Mouse (Mus musculus) heart, adult 2 months (tissue): Measurements from ENCODE around the gene Sik2. TPM values are rescaled to one million over a fixed set of nuclear protein-coding genes. Genes with fewer than 3 reads are reported as not detected.

ENCODE experiments used
- DNase-seq, 2 experiments: peaks; one replicate each; pipeline ENCODE4 v3.0.0; 2021
- H3K27ac ChIP-seq: fragments of 200-600 bp; 2 replicates; pipeline ENCODE4 v1.8.1; 2022
- H3K27me3 ChIP-seq: fragments of 200-500 bp; 2 replicates; pipeline ENCODE4 v1.6.1; 2012; ENCODE audit warnings: mild to moderate bottlenecking, low read length, inconsistent platforms, mixed read lengths; ENCODE audit not compliant: control insufficient read depth, insufficient read depth
- H3K36me3 ChIP-seq: fragments of 200-500 bp; 2 replicates; pipeline ENCODE4 v1.6.1; 2012; ENCODE audit warnings: low read length, inconsistent platforms; ENCODE audit not compliant: control insufficient read depth, insufficient read depth
- H3K4me1 ChIP-seq: fragments of 200-500 bp; 2 replicates; pipeline ENCODE4 v1.6.1; 2011; ENCODE audit warnings: low read length; ENCODE audit not compliant: control insufficient read depth, insufficient read depth
- H3K4me3 ChIP-seq: fragments of 200-600 bp; 2 replicates; pipeline ENCODE4 v1.8.1; 2022
- H3K79me2 ChIP-seq: fragments of 200-500 bp; replicated peaks from 2 replicates; pipeline ENCODE4 v1.6.1; 2012; ENCODE audit warnings: mild to moderate bottlenecking, inconsistent platforms, low read length, moderate library complexity, mixed read lengths; ENCODE audit not compliant: control insufficient read depth, insufficient read depth
- H3K9ac ChIP-seq: fragments of 200-500 bp; 2 replicates; pipeline ENCODE4 v1.6.1; 2012; ENCODE audit warnings: low read depth, mild to moderate bottlenecking, control low read depth, inconsistent platforms, low read length, mixed read lengths
- CTCF ChIP-seq: fragments of 200-600 bp; IDR thresholded peaks from 2 replicates; pipeline ENCODE4 v1.8.1; 2022; ENCODE audit warnings: antibody characterized with exemption, mild to moderate bottlenecking, moderate library complexity
- EP300 ChIP-seq: fragments of 200-500 bp; IDR thresholded peaks from 2 replicates; pipeline ENCODE4 v1.6.1; 2011; ENCODE audit warnings: low read depth, low read length, control low read depth; ENCODE audit not compliant: insufficient read depth
- POLR2A ChIP-seq: fragments of 200-500 bp; IDR thresholded peaks from 2 replicates; pipeline ENCODE4 v1.6.1; 2011; ENCODE audit warnings: mild to moderate bottlenecking, low read depth, low read length, control low read depth; ENCODE audit not compliant: insufficient read depth
- WGBS: fragments of 180-500 bp; shearing (Covaris S2); methylation state at CpG from one replicate; pipeline ENCODE4 v1.1.7; 2018; 5-methylcytosine and 5-hydroxymethylcytosine counted together
- intact Hi-C: fragments of 180-260 bp; cut with DNase I; formaldehyde crosslinking; loops from one replicate; pipeline ENCODE4 v1.15.1; 2025
- polyA plus RNA-seq: library from polyadenylated mRNA; depleted of rRNA; stranded (reverse); fragments of >200 nt; gene quantifications from 2 replicates; pipeline ENCODE4 v1.2.3, GENCODE M21; 2012
- total RNA-seq, 2 experiments: library from RNA; stranded (reverse); gene quantifications; 2 replicates each; pipeline ENCODE4 v1.2.3; 2021

The Sik2 gene
- total and polyA plus RNA-seq, 3 experiments, result 14.6 to 26.9 (median 22.2) TPM

GRCm38 (mm10) chr9:50886870-50887269 lies 122.0 kb downstream of the Sik2 start:
- H3K36me3 ChIP-seq, result no peaks in the 10 kb centered on the region; the same call in none of the 2 replicates
- intact Hi-C loops, result no loop called here
- no peak for DNase-seq
- no peaks in the 10 kb centered on the region for H3K79me2 ChIP-seq
- H3K27ac ChIP-seq, result peak overlapping the region; percentile 67
- no peak overlapping the region for H3K9ac ChIP-seq
- H3K4me3 ChIP-seq, result no peak overlapping the region
- H3K27me3 ChIP-seq, result no peaks in the 10 kb centered on the region
- WGBS, result 100% methylated on average over 1 of the region's 1 CpGs
- TF ChIP-seq EP300, result no peak
- TF ChIP-seq POLR2A, result no peak
- no peak for TF ChIP-seq CTCF
- H3K4me1 ChIP-seq, result peaks cover 23% of the 10 kb centered on the region

GRCm38 (mm10) chr9:50885600-50885987 lies 123.3 kb downstream of the Sik2 start:
- no peak for TF ChIP-seq CTCF
- TF ChIP-seq EP300, result no peak
- no peak for TF ChIP-seq POLR2A
- intact Hi-C loops, result no loop called here
- H3K36me3 ChIP-seq, result no peaks in the 10 kb centered on the region; the same call in none of the 2 replicates
- H3K9ac ChIP-seq, result no peak overlapping the region; the same call in 1 of the 2 replicates
- no peaks in the 10 kb centered on the region for H3K27me3 ChIP-seq
- H3K4me3 ChIP-seq, result no peak overlapping the region
- peak overlapping the region; percentile 67 for H3K27ac ChIP-seq
- peaks cover 23% of the 10 kb centered on the region for H3K4me1 ChIP-seq
- WGBS, result 52% methylated on average over 1 of the region's 1 CpGs
- DNase-seq, result no peak
- H3K79me2 ChIP-seq, result no peaks in the 10 kb centered on the region

DNA sequence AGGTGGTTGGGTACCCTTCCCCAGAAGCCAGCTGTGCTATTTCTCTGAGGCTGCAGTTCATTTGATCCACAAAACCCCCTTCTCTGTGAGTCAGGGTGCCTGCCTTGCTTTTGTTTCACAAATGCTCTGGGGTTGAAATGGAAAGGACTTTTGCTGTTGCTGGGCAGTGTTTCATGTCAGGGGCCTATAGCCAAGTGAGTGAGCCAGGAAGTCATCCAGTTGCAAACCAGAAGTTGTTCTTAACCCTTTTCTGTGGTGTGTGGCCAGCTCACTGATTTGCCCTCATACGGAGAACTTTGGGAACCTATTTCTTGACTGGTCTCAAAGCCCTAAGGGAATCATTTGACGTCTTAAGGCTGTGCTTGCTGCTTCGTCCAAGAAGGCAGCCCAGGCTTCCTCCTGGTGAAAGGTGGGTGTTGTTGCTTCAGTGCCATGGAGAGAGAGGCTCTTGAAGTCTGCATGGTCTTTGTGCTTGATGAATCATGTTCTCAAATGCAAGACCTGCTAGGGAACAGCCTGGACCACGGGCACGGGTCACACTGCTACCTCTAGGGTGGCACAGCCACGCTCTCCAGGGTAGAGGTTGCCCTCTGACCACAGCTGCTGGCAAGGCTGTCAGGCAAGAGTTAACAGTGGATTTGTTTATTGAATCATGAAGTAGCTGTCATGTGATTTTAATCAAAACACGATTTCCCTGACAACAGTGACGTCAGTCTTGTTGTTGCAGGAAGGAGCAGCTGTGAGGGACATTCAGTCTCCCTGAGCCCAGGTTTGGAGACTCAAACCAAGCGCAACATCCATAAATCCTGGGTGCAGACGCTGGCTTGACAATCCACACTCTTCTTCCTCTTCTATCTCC lies 123.9 kb downstream of the Sik2 start:
- no peaks in the 10 kb centered on the region for H3K79me2 ChIP-seq
- 43% methylated on average over 10 of the region's 10 CpGs for WGBS
- intact Hi-C loops, result no loop called here
- peaks cover 23% of the 10 kb centered on the region for H3K4me1 ChIP-seq
- no peaks in the 10 kb centered on the region; the same call in none of the 2 replicates for H3K36me3 ChIP-seq
- peak overlapping the region; percentile 67 for H3K27ac ChIP-seq
- H3K9ac ChIP-seq, result peak overlapping the region; percentile 15
- no peaks in the 10 kb centered on the region for H3K27me3 ChIP-seq
- H3K4me3 ChIP-seq, result 0 out of 2 replicates have a peak overlapping the region, but pooled peaks have one; percentile 4
- DNase-seq, result peak; percentile 70
- TF ChIP-seq EP300, result peak; percentile 52; the same call in 1 of the 2 replicates
- no peak for TF ChIP-seq CTCF
- TF ChIP-seq POLR2A, result peak; percentile 71; the same call in 1 of the 2 replicates

DNA sequence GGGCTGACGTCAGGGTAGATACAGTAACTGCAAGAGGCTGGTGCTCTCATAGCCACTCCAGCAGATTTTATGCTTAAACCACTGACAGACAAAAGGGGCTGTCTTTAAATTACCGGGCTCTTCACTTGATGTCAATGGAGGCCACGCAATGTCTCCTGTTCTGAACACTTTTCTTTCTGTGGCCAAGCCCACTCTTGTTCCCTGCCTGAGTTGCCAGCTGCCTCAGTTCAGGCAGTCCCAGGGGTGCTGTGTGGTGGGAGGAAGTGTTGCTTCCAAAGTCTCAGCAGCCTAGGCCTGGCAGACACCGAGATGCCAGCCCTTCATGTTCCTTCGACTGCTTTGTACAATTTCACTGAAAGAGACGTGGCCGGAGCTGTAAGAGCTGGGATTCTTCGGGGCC lies 124.8 kb downstream of the Sik2 start:
- WGBS, result 70% methylated on average over 8 of the region's 8 CpGs
- H3K79me2 ChIP-seq, result no peaks in the 10 kb centered on the region
- no peaks in the 10 kb centered on the region for H3K27me3 ChIP-seq
- H3K4me3 ChIP-seq, result no peak overlapping the region
- no peak overlapping the region for H3K9ac ChIP-seq
- 0 out of 2 replicates have a peak, but pooled peaks have one; percentile 11 for TF ChIP-seq POLR2A
- TF ChIP-seq EP300, result no peak
- H3K36me3 ChIP-seq, result no peaks in the 10 kb centered on the region; the same call in none of the 2 replicates
- peaks cover 23% of the 10 kb centered on the region for H3K4me1 ChIP-seq
- DNase-seq, result peak; percentile 39 to 45
- intact Hi-C loops, result no loop called here
- peak overlapping the region; percentile 67 for H3K27ac ChIP-seq

DNA sequence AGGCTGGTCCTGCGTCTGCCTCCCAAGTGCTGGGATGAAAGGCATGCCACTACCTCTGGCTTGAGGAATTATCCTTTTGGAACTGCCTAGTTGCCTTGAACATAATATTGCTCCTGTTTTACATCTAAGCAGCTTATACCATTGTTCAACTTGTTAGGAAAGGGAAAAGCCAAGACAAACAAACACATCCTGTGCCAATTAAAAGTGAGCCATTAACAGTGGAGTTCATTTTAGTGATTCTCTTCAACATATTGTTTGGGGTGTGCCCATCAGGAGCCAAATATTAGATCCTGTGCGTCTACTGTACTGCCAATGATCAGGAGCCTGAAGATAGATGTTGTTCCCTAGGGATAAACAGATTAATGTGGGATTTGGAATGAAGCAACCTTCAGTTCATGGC lies 126.7 kb downstream of the Sik2 start:
- no peaks in the 10 kb centered on the region for H3K79me2 ChIP-seq
- peaks cover 21% of the 10 kb centered on the region for H3K4me1 ChIP-seq
- DNase-seq, result no peak
- no peaks in the 10 kb centered on the region; the same call in none of the 2 replicates for H3K36me3 ChIP-seq
- no peak overlapping the region for H3K4me3 ChIP-seq
- H3K27me3 ChIP-seq, result no peaks in the 10 kb centered on the region
- no peak overlapping the region for H3K9ac ChIP-seq
- 60% methylated on average over 2 of the region's 2 CpGs for WGBS
- no peak for TF ChIP-seq CTCF
- TF ChIP-seq EP300, result no peak
- intact Hi-C loops, result no loop called here
- peak overlapping the region; percentile 9; the same call in 1 of the 2 replicates for H3K27ac ChIP-seq

DNA sequence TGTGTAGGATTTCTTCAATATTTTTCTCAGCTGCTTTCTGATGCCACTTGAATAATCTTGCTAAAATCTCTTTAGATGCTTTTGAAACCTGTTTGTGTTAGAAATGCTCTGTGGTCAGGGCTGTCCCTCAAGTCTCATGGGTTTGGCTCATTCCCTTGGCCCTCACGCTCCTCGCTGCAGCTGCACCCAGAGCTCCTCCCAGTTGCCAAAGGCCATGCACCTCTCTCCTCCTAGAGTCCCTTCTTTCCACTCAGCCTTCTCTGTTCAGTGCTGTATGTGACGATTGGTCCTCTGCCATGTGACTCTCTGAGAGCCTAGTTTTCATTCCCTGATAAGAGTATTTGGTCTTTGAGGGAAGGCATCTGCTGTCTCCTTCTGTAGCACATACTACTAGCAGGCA lies 131.4 kb downstream of the Sik2 start:
- no peak overlapping the region for H3K9ac ChIP-seq
- H3K27ac ChIP-seq, result no peak overlapping the region
- TF ChIP-seq CTCF (no peak), EP300 (no peak), POLR2A (no peak)
- H3K79me2 ChIP-seq, result no peaks in the 10 kb centered on the region
- H3K36me3 ChIP-seq, result no peaks in the 10 kb centered on the region; the same call in none of the 2 replicates
- no peak for DNase-seq
- no peak overlapping the region for H3K4me3 ChIP-seq
- 68% methylated on average over 3 of the region's 3 CpGs for WGBS
- H3K27me3 ChIP-seq, result no peaks in the 10 kb centered on the region
- peaks cover 2% of the 10 kb centered on the region for H3K4me1 ChIP-seq
- intact Hi-C loops, result no loop called here
